Mouse (Mus musculus): ENCODE measurements at regions not wholly inside any gene's neighbourhood (a gene's known extent, or its start where the extent isn't known, plus 50 kb on each side); places are given as distances from the start of the nearest gene placed in this dataset.

DNA sequence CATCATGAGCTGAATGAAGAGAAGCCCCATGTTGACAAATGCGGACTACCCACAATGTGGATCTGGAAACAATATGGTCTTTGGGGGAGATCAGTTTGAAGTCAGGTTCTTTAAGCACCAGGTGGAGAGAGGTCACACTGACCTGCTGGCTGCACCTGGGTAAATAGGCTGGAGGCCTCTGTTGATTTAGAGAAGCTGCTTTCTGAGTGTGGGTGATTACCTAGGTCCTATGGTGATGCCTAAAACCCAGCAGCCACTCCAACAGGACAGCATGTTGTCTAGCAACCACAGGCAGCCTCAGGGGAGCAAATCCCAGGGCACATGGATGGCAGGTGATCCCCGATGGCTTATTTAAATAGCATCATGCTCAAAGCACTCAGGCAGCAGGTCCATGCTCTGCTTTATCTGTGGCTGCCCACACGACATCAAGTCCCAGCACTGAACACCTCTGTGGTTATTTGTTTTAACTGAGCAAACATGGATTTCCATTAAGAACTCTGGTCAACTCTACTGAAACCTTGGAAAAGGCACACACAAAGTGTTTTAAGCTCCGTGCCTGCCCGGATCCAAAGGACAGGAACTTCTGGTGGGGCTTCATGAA lies 180.1 kb upstream of the Irx2 start:
- Histone ChIP-seq H3K9me3 (ENCODE audit: control insufficient read depth, low read length) (no peaks in the 10 kb centered on the region), H3K4me1 (replicated peaks; ENCODE audit: control insufficient read depth in 2 of 2, insufficient read depth in 2 of 2, low read length in 1 of 2) (no peaks in the 10 kb centered on the region), H3K27me3 (ENCODE audit: control insufficient read depth, insufficient read depth, low read length) (no peaks in the 10 kb centered on the region), H3K36me3 (replicated peaks; ENCODE audit: control insufficient read depth, insufficient read depth, low read depth) (no peaks in the 10 kb centered on the region), H3K4me3 (ENCODE audit: insufficient read depth in 1 of 2, low read depth in 2 of 2, low read length in 2 of 2) (no peak overlapping the region), H3K4me2 (ENCODE audit: low read depth) (no peak overlapping the region), H3K27ac (no peak overlapping the region), H3K9ac (replicated peaks) (no peak overlapping the region)
- no peak for DNase-seq (ENCODE audit: low read depth in 3 of 3, low spot score in 3 of 3)
- 53% methylated on average over 5 of the region's 5 CpGs for WGBS (ENCODE audit: insufficient replicate concordance)
- no peak for ATAC-seq (ENCODE audit: insufficient read depth)
- TF ChIP-seq CTCF (IDR thresholded peaks at IDR 0.05; ENCODE audit: low read depth) = no peak
- TF ChIP-seq EP300 (IDR thresholded peaks at IDR 0.05; ENCODE audit: low read depth) = no peak

DNA sequence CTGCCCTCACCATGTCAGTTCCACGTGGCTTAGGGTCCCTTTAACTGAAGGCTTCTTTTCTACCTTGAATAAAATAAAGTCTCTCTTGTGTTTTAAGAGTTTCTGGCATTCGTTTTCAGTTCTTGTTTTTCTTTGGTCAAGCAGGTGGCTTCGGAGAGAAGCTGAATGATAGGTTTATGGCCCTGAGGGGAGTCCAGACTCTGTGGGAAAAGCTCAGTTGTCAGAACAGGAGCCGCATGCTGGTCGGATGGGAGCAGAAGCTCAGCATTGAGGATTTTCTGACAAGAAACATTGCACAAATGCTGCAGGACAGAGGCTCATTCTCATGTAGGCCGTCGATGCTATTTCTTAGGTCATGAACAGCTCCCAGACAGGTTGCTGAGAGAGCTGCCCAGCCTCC lies 133.3 kb upstream of the Irx2 start:
- ATAC-seq (ENCODE audit: insufficient read depth) (no peak), DNase-seq (ENCODE audit: low read depth in 3 of 3, low spot score in 3 of 3) (no peak)
- WGBS (ENCODE audit: insufficient replicate concordance) = 52% methylated on average over 7 of the region's 7 CpGs
- Histone ChIP-seq H3K9ac (replicated peaks) (no peak overlapping the region), H3K27me3 (ENCODE audit: control insufficient read depth, insufficient read depth, low read length) (no peaks in the 10 kb centered on the region), H3K9me3 (ENCODE audit: control insufficient read depth, low read length) (no peaks in the 10 kb centered on the region), H3K4me2 (ENCODE audit: low read depth) (no peak overlapping the region), H3K4me1 (replicated peaks; ENCODE audit: control insufficient read depth in 2 of 2, insufficient read depth in 2 of 2, low read length in 1 of 2) (no peaks in the 10 kb centered on the region), H3K36me3 (replicated peaks; ENCODE audit: control insufficient read depth, insufficient read depth, low read depth) (no peaks in the 10 kb centered on the region), H3K27ac (no peak overlapping the region), H3K4me3 (ENCODE audit: insufficient read depth in 1 of 2, low read depth in 2 of 2, low read length in 2 of 2) (no peak overlapping the region)
- no peak for TF ChIP-seq EP300 (IDR thresholded peaks at IDR 0.05; ENCODE audit: low read depth)
- TF ChIP-seq CTCF (IDR thresholded peaks at IDR 0.05; ENCODE audit: low read depth) = no peak

- Histone ChIP-seq H3K4me1 (replicated peaks; ENCODE audit: control insufficient read depth in 2 of 2, insufficient read depth in 2 of 2, low read length in 1 of 2) (no peaks in the 10 kb centered on the region), H3K27ac (no peak overlapping the region), H3K36me3 (replicated peaks; ENCODE audit: control insufficient read depth, insufficient read depth, low read depth) (no peaks in the 10 kb centered on the region), H3K9ac (replicated peaks) (no peak overlapping the region), H3K4me3 (ENCODE audit: insufficient read depth in 1 of 2, low read depth in 2 of 2, low read length in 2 of 2) (no peak overlapping the region), H3K9me3 (ENCODE audit: control insufficient read depth, low read length) (no peaks in the 10 kb centered on the region), H3K27me3 (ENCODE audit: control insufficient read depth, insufficient read depth, low read length) (no peaks in the 10 kb centered on the region), H3K4me2 (ENCODE audit: low read depth) (no peak overlapping the region)
- ATAC-seq (ENCODE audit: insufficient read depth) (no peak), DNase-seq (ENCODE audit: low read depth in 3 of 3, low spot score in 3 of 3) (no peak)
- TF ChIP-seq EP300 (IDR thresholded peaks at IDR 0.05; ENCODE audit: low read depth) (no peak), CTCF (IDR thresholded peaks at IDR 0.05; ENCODE audit: low read depth) (no peak)
- 48% methylated on average over 5 of the region's 5 CpGs for WGBS (ENCODE audit: insufficient replicate concordance)
Measured at GRCm38 (mm10) chr13:72497036-72497435, 131.6 kb upstream of the Irx2 start.

- Histone ChIP-seq H3K27ac (no peak overlapping the region), H3K9me3 (ENCODE audit: control insufficient read depth, low read length) (no peaks in the 10 kb centered on the region), H3K4me1 (replicated peaks; ENCODE audit: control insufficient read depth in 2 of 2, insufficient read depth in 2 of 2, low read length in 1 of 2) (no peaks in the 10 kb centered on the region), H3K4me3 (ENCODE audit: insufficient read depth in 1 of 2, low read depth in 2 of 2, low read length in 2 of 2) (no peak overlapping the region), H3K36me3 (replicated peaks; ENCODE audit: control insufficient read depth, insufficient read depth, low read depth) (no peaks in the 10 kb centered on the region), H3K27me3 (ENCODE audit: control insufficient read depth, insufficient read depth, low read length) (no peaks in the 10 kb centered on the region), H3K9ac (replicated peaks) (no peak overlapping the region), H3K4me2 (ENCODE audit: low read depth) (no peak overlapping the region)
- ATAC-seq (ENCODE audit: insufficient read depth) (peak; percentile 31; the same call in 1 of the 2 replicates), DNase-seq (ENCODE audit: low read depth in 3 of 3, low spot score in 3 of 3) (no peak)
- no peak for TF ChIP-seq CTCF (IDR thresholded peaks at IDR 0.05; ENCODE audit: low read depth)
- no peak for TF ChIP-seq EP300 (IDR thresholded peaks at IDR 0.05; ENCODE audit: low read depth)
- WGBS (ENCODE audit: insufficient replicate concordance) = 10% methylated on average over 10 of the region's 10 CpGs
Measured at GRCm38 (mm10) chr13:72497521-72497920, 131.1 kb upstream of the Irx2 start.

GRCm38 (mm10) chr13:72505954-72506353 lies 122.7 kb upstream of the Irx2 start:
- DNase-seq (ENCODE audit: low read depth in 3 of 3, low spot score in 3 of 3) = no peak
- ATAC-seq (ENCODE audit: insufficient read depth) = no peak
- Histone ChIP-seq H3K4me1 (replicated peaks; ENCODE audit: control insufficient read depth in 2 of 2, insufficient read depth in 2 of 2, low read length in 1 of 2) (no peaks in the 10 kb centered on the region), H3K4me2 (ENCODE audit: low read depth) (no peak overlapping the region), H3K36me3 (replicated peaks; ENCODE audit: control insufficient read depth, insufficient read depth, low read depth) (no peaks in the 10 kb centered on the region), H3K9ac (replicated peaks) (no peak overlapping the region), H3K27me3 (ENCODE audit: control insufficient read depth, insufficient read depth, low read length) (no peaks in the 10 kb centered on the region), H3K4me3 (ENCODE audit: insufficient read depth in 1 of 2, low read depth in 2 of 2, low read length in 2 of 2) (no peak overlapping the region), H3K9me3 (ENCODE audit: control insufficient read depth, low read length) (no peaks in the 10 kb centered on the region), H3K27ac (no peak overlapping the region)
- TF ChIP-seq EP300 (IDR thresholded peaks at IDR 0.05; ENCODE audit: low read depth) (no peak), CTCF (IDR thresholded peaks at IDR 0.05; ENCODE audit: low read depth) (no peak)
- 63% methylated on average over 4 of the region's 4 CpGs for WGBS (ENCODE audit: insufficient replicate concordance)

Measured in liver, embryonic 14.5 days (tissue).